Mouse (Mus musculus) heart, postnatal 36 days (tissue): ENCODE measurements around the gene Wnt2. TPM values are rescaled to one million over a fixed set of nuclear protein-coding genes. Genes with fewer than 3 reads are reported as not detected.

ENCODE experiments used
- DNase-seq, 2 experiments: peaks; one replicate each; pipeline ENCODE4 v3.0.0; 2021 to 2022
- intact Hi-C: fragments of 180-260 bp; cut with DNase I; formaldehyde crosslinking; loops from one replicate; pipeline ENCODE4 v1.15.1; 2025
- total RNA-seq, 2 experiments: library from RNA; stranded (reverse); gene quantifications; 2 replicates each; pipeline ENCODE4 v1.2.3; 2021

Wnt2 gene
- total RNA-seq: under 1 TPM; 0.68 to 0.94 TPM

- DNase-seq: peak in 1 of 2 experiments; percentile 13
- intact Hi-C loops: no loop called here
These were observed at the start of gene Wnt2 for GRCm38 (mm10) chr6:18029746-18030656. Wnt2 (minus strand) TSS chr6:18030585.

GRCm38 (mm10) chr6:18078615-18079014 lies 48.2 kb upstream of the Wnt2 start:
- no peak for DNase-seq
- intact Hi-C loops: loop anchor here (2.0 to 5.0 kb wide), 2 partner anchors 154 to 401 kb away; no protein-coding TSS in a partner anchor

- intact Hi-C loops: loop anchor here (5.0 kb wide), 1 partner anchor 400 kb away; no protein-coding TSS in a partner anchor
- DNase-seq: no peak
These were observed 46.6 kb upstream of the Wnt2 start for GRCm38 (mm10) chr6:18076986-18077385.

- DNase-seq: no peak
These were observed 46.2 kb upstream of the Wnt2 start for GRCm38 (mm10) chr6:18076577-18076976.

GRCm38 (mm10) chr6:18057899-18058298 lies 27.5 kb upstream of the Wnt2 start:
- intact Hi-C loops: no loop called here
- no peak for DNase-seq

More at GRCm38 (mm10) chr6:18076577-18076976, 46.2 kb upstream of the Wnt2 start:
- intact Hi-C loops: loop anchor here (5.0 kb wide), 1 partner anchor 399 kb away; no protein-coding TSS in a partner anchor

GRCm38 (mm10) chr6:18051702-18052101 lies 21.3 kb upstream of the Wnt2 start:
- no peak for DNase-seq
- intact Hi-C loops: no loop called here

GRCm38 (mm10) chr6:18044299-18044698 lies 13.9 kb upstream of the Wnt2 start:
- DNase-seq: no peak
- intact Hi-C loops: no loop called here

- DNase-seq: no peak
- intact Hi-C loops: no loop called here
These were observed 12.8 kb upstream of the Wnt2 start for GRCm38 (mm10) chr6:18043172-18043571.

- intact Hi-C loops: no loop called here
- no peak for DNase-seq
These were observed 1.9 kb upstream of the Wnt2 start for GRCm38 (mm10) chr6:18032271-18032670.

- DNase-seq: peak; percentile 49 to 67
- intact Hi-C loops: no loop called here
These were observed 1.2 kb upstream of the Wnt2 start for GRCm38 (mm10) chr6:18031509-18032010.

- intact Hi-C loops: no loop called here
- peak; percentile 5 to 18 for DNase-seq
These were observed 603 bp upstream of the Wnt2 start for GRCm38 (mm10) chr6:18030868-18031508.

- intact Hi-C loops: no loop called here
- DNase-seq: no peak
These were observed 6.1 kb downstream of the Wnt2 start for GRCm38 (mm10) chr6:18024133-18024794.

- intact Hi-C loops: no loop called here
- DNase-seq: no peak
These were observed 17.0 kb downstream of the Wnt2 start for GRCm38 (mm10) chr6:18013346-18013745.

GRCm38 (mm10) chr6:18007356-18007755 lies 23.0 kb downstream of the Wnt2 start:
- DNase-seq: no peak
- intact Hi-C loops: no loop called here

GRCm38 (mm10) chr6:18002065-18002464 lies 28.3 kb downstream of the Wnt2 start:
- no peak for DNase-seq
- intact Hi-C loops: no loop called here

- DNase-seq: no peak
These were observed 31.9 kb downstream of the Wnt2 start for GRCm38 (mm10) chr6:17998497-17998896.

GRCm38 (mm10) chr6:17994956-17995790 lies 35.2 kb downstream of the Wnt2 start:
- no peak for DNase-seq
- intact Hi-C loops: no loop called here

More at GRCm38 (mm10) chr6:17998497-17998896, 31.9 kb downstream of the Wnt2 start:
- intact Hi-C loops: no loop called here

GRCm38 (mm10) chr6:17991625-17992024 lies 38.8 kb downstream of the Wnt2 start:
- no peak for DNase-seq

GRCm38 (mm10) chr6:17990173-17991028 lies 40.0 kb downstream of the Wnt2 start:
- intact Hi-C loops: no loop called here
- DNase-seq: no peak

More at GRCm38 (mm10) chr6:17991625-17992024, 38.8 kb downstream of the Wnt2 start:
- intact Hi-C loops: no loop called here
